Mouse (Mus musculus): Measurements from ENCODE around the gene Mtch2.
"Not testable (repeated sequence)": the region's sequence is repeated elsewhere in the genome, so short reads cannot be mapped to it uniquely, and the experiment has no call there.

Mtch2 gene

GRCm38 (mm10) chr2:90864184-90864583 lies 17.2 kb downstream of the Mtch2 start:
- DNase-seq (ENCODE audit: low read depth, low spot score) = no peak

GRCm38 (mm10) chr2:90866524-90866923 lies 19.6 kb downstream of the Mtch2 start:
- DNase-seq (ENCODE audit: low read depth, low spot score) = peak; percentile 75

GRCm38 (mm10) chr2:90870136-90870601 lies 23.2 kb downstream of the Mtch2 start:
- DNase-seq (ENCODE audit: low read depth, low spot score) = peak; percentile 54

DNA sequence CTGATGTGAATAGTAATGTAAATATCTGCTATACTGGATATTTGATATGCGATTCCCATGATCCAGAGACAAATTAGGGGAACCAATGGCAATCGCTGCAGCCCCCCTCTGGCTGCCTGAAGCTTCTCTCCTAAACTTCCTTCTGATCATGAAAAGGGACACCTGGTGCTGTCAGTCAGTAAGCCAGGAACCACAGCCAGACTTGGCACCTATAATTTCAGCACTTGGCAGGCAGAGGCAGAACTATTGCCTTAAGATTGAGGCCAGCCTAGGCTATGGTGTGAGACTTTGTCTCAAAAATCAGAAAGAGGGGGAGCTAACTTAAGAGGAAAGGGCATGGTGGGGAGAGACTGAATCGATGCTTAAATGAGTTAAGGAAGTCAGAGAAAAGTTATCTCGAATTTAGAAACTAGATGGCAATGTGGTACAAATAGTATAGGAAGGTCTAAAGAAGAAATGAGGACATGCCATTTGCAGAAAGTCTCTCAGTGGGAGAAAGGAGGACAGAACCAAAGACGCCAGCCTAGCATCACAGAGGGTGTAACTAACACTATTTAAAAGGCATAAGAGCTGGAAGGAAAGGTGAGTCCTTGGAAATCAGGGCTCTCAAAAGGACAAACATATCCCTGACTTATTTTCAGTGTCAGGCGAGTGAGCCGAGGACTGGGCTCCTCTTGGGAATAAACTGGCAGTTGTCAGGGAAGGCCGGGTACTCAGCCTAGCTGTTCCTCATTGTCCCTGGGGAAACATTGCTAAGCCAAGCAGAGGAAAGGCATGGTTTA lies 24.4 kb downstream of the Mtch2 start:
- peak; percentile 88 for DNase-seq (ENCODE audit: low read depth, low spot score)

- peak; percentile 72 for DNase-seq (ENCODE audit: low read depth, low spot score)
Measured at GRCm38 (mm10) chr2:90874025-90874424, 27.1 kb downstream of the Mtch2 start.

- DNase-seq (ENCODE audit: low read depth, low spot score) = no peak
Measured at GRCm38 (mm10) chr2:90875239-90875638, 28.3 kb downstream of the Mtch2 start.

GRCm38 (mm10) chr2:90877584-90878259 lies 30.8 kb downstream of the Mtch2 start:
- DNase-seq (ENCODE audit: low read depth, low spot score) = no peak

DNA sequence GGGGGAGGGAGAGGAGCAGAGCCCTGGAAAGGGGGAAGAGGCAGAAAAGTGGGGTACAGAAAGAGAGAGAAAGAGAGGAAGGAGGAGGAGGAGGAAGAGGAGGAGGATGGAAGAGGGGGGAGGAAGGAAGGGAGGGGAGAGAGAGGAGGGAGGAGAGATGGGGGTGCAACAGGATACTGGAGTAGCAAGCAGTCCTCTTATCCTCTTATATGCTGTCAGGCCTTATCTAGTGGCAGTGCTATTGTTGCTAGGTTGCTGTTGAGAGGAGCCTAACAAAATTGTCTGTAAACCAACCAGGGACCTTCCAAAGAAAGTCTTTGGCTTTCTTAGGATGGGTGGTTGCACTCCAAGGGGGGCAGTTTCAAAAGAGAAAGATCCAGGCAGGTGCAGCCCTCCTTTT lies 32.5 kb downstream of the Mtch2 start:
- no peak for DNase-seq (ENCODE audit: low read depth, low spot score)

- DNase-seq (ENCODE audit: low read depth, low spot score) = no peak
Measured at GRCm38 (mm10) chr2:90880144-90880785, 33.3 kb downstream of the Mtch2 start.

DNA sequence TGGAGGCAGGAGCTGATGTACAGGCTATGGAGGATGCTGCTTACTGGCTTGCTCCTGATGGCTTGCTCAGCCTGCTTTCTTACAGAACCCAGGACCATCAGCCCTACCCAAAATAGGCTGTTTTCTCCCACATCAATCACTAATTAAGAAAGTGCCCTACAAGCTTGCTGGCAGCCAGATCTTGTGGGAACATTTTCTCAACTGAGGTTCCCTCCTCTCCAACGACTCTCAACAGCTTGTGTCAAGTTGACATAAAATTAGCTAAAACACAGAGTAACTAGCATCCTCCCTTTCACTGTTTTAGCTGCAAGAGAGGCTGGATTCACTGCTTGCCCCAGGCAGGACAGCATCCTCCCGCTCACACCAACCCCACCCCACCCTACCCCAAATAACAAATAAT lies 34.9 kb downstream of the Mtch2 start:
- DNase-seq (ENCODE audit: low read depth, low spot score) = no peak

DNA sequence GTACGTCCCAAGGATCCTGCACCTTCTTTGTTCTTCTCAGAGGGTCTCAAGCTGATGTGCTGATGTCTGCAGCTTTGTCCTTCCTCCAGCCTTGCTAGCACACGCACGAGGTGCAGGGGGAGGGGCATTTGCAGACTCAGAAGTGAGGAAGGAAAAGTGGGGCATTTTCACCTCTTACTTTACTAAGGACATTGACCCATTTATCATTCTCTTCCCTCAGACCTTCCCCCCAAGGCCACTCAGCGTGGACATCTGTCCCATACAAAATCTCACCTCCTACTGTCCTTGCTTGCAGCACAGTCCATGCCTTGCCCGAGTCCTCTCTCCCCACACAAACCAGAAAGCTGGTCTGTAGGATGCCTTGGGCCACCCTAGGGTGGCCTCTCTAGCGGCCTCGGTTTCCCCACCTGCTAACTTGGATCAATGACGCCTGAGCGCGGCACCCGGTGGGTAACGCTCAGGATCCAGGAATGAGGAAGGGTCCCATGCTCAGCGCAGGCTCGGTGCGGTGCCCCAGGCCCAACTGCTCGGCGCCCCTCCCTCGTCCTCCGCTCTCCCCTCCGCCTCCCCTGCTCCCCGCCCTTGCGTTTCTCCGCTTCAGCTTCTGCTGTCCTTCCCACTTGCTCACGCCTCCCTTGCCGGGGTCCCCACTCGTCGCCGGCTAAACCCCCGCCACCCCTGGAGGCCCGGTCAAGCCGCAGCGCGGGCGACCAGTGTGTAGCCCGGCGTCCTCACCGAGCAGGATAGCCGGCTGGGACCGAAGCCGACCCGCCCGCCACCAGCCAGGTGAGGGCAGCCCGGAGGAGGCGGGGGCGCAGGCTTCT lies 38.5 kb downstream of the Mtch2 start, which contains the start of gene C1qtnf4:
TSS of gene C1qtnf4 (plus strand) at position 643 of the 824 bp plus-strand sequence.
- DNase-seq (ENCODE audit: low read depth, low spot score) = no peak

DNA sequence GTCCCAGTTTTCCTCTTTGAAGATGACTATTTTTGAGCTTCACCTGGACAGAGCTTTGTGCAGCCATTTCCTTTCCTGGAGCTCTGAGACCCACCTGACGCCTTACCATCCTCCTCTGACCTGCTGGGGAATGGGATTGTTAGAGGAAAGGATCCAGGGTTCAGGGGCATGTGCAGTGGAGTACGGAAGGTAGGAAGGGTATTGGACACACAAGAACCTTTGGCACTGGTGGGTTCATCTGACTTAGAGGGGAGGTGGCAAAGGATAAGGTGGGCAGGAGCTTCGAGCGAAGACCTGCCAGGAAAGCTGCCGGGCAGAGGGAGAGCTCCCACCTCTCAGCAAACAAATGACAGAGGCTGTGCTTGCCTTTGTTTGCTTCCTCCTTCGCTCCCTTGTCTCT lies 39.5 kb downstream of the Mtch2 start:
- DNase-seq (ENCODE audit: low read depth, low spot score) = no peak

GRCm38 (mm10) chr2:90887627-90888026 lies 40.7 kb downstream of the Mtch2 start:
- no peak for DNase-seq (ENCODE audit: low read depth, low spot score)

- DNase-seq (ENCODE audit: low read depth, low spot score) = peak; percentile 49
Measured at GRCm38 (mm10) chr2:90889550-90890548, 42.9 kb downstream of the Mtch2 start.

GRCm38 (mm10) chr2:90893673-90894298 lies 46.8 kb downstream of the Mtch2 start:
- no peak for DNase-seq (ENCODE audit: low read depth, low spot score)

DNA sequence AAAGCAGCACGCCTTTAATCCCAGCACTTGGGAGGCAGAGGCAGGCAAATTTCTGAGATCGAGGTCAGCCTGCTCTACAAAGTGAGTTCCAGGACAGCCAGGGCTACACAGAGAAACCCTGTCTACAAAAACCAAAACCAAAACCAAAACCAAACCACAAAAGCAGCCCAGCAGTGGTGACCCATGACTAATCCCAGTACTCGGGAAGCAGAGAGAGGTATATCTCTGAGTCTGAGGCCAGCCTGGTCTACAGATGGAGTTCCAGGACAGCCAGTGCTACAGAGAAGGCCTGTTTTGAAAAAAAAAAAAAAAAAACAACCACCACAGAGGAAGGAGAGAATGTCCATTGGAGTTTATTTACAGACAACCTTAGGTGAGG lies 47.3 kb downstream of the Mtch2 start:
- not testable (repeated sequence) for DNase-seq (ENCODE audit: low read depth, low spot score)

DNA sequence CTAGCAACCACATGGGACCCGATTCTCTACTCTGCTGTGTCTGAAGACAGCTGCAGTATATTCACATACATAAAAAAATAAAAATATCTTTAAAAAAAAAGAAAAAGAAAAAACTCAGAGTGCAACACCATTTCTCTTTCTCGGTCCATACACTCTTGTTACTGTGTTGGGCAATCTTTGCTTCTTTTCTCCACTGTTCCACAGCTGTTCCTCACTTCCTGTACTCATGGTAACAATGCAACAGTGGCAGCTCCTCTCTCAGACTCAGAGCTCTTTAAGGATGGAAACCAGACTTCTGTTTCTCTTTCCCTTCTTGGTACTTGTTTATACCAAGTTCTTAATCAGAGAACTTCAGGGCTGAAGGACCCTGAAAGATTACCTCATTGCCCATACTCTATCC lies 56.4 kb downstream of the Mtch2 start:
- DNase-seq (ENCODE audit: low read depth, low spot score) = no peak

- peak; percentile 81 for DNase-seq (ENCODE audit: low read depth, low spot score)
Measured at GRCm38 (mm10) chr2:90904076-90904855, 57.3 kb downstream of the Mtch2 start, which contains the start of the genes Kbtbd4 and Ndufs3. Gene Kbtbd4 (plus strand): TSS chr2:90904740. Gene Ndufs3 (minus strand): TSS chr2:90904827.

DNA sequence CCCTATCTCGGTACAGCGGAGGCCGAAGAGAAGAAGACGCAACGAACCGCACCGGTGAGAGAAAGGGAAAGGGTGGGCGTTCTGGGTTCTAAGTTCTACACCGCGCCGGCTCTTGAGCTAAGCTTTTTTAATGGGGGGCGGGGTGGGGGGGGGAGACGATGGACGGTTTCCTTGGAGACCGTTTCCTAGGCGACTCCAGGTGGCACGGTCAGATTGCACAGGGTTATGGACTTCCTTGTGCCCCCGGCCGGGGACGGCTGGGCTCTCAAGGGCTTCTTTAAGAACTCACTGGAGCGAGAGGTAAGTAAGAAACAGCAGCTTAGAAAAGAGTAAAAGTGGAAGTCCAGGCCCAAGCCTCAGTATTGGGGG lies 57.9 kb downstream of the Mtch2 start:
- no peak for DNase-seq (ENCODE audit: low read depth, low spot score)

Measured in skeletal muscle tissue, adult 2 months (tissue).